Mouse (Mus musculus): ENCODE data around the gene Acp5.

- TF ChIP-seq CTCF (IDR thresholded peaks at IDR 0.05; ENCODE audit: insufficient read depth, low read length) (no peak), POLR2A (IDR thresholded peaks at IDR 0.05; ENCODE audit: borderline replicate concordance, extremely low read depth, low read depth, low read length) (no peak)
These were observed 35.6 kb downstream of the Acp5 start for GRCm38 (mm10) chr9:22099922-22100321.
